In the genomic region with DNA sequence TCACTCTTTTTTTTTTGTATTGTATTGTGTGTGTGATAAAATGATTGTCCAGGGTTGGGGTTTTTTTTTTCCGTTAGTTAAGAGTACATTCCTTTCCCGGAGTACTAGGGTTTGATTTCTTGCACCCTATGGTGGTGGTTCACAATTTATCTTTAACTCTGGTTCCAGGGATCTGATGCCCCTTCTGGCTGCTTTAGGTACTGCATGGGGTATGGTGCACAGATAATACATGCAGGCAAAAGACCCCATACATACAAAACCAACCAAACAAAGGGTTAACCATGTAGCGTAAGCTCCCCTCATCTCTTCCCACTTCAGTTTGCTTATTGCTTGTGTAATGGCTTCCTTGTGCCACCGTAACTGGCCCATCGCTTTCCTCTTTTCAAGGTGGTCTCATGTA, we compare ENCODE assay signal across 7 mouse cellular contexts. TPM values are rescaled to one million over a fixed set of nuclear protein-coding genes. Genes with fewer than 3 reads are reported as not detected.
DNase-seq lines count a peak whose midpoint lies in the region; ATAC-seq and TF ChIP-seq lines count a peak whose summit lies in the region.

No protein-coding gene starts in this region.

- H3K36me3 ChIP-seq in intestine, postnatal 0 days (ENCODE audit: control insufficient read depth, insufficient read depth) = peaks cover 56% of the 10 kb centered on the region
- H3K36me3 ChIP-seq in intestine, embryonic 16.5 days (ENCODE audit: control insufficient read depth, insufficient read depth, low read length) = peaks cover 3% of the 10 kb centered on the region

- ATAC-seq in intestine, postnatal 0 days = no peak
- no peak for ATAC-seq in intestine, embryonic 16.5 days

- H3K9me3 ChIP-seq in intestine, postnatal 0 days (ENCODE audit: control insufficient read depth) = no peaks in the 10 kb centered on the region
- H3K9me3 ChIP-seq in intestine, embryonic 16.5 days (ENCODE audit: control insufficient read depth, low read length) = no peaks in the 10 kb centered on the region

- no peak overlapping the region for H3K9ac ChIP-seq in intestine, postnatal 0 days (ENCODE audit: low read depth, low read length)
- H3K9ac ChIP-seq in intestine, embryonic 16.5 days (ENCODE audit: low read depth, low read length) = no peak overlapping the region

- H3K4me3 ChIP-seq in intestine, postnatal 0 days (ENCODE audit: low read depth, low read length) = no peak overlapping the region
- no peak overlapping the region for H3K4me3 ChIP-seq in intestine, embryonic 16.5 days (ENCODE audit: low read length)

- TF ChIP-seq CTCF in intestine, postnatal 0 days (IDR thresholded peaks at IDR 0.05; ENCODE audit: low read depth) = peak; percentile 71

- H3K27ac ChIP-seq in intestine, postnatal 0 days (ENCODE audit: low read depth, low read length) = no peak overlapping the region
- no peak overlapping the region for H3K27ac ChIP-seq in intestine, embryonic 16.5 days (ENCODE audit: low read length)

- peak; percentile 75 for DNase-seq in CD4-positive, CD25-positive, alpha-beta regulatory T cell, adult 2 months (ENCODE audit: low read depth, low spot score)
- DNase-seq in ES-CJ7 (ENCODE audit: low read depth, low spot score) = peak; percentile 75
- DNase-seq in induced T-regulatory cell, adult 2 months (ENCODE audit: low read depth) = peak; percentile 82
- DNase-seq in natural killer cell, adult 2 months (ENCODE audit: low spot score in 2 of 2) = peak; percentile 21 to 56
- DNase-seq in frontal cortex, postnatal 10 days (ENCODE audit: low spot score in 2 of 2) = no peak

- H3K4me2 ChIP-seq in intestine, postnatal 0 days (replicated peaks; ENCODE audit: low read depth) = no peak overlapping the region
- no peak overlapping the region for H3K4me2 ChIP-seq in intestine, embryonic 16.5 days (ENCODE audit: low read depth, low read length)

- WGBS in intestine, postnatal 0 days = 88% methylated on average over 5 of the region's 5 CpGs
- 93% methylated on average over 5 of the region's 5 CpGs for WGBS in intestine, embryonic 16.5 days

- no peaks in the 10 kb centered on the region for H3K27me3 ChIP-seq in intestine, postnatal 0 days (replicated peaks; ENCODE audit: control insufficient read depth, insufficient read depth, low read length)
- no peaks in the 10 kb centered on the region for H3K27me3 ChIP-seq in intestine, embryonic 16.5 days (replicated peaks; ENCODE audit: control insufficient read depth, insufficient read depth, low read length)

- H3K4me1 ChIP-seq in intestine, postnatal 0 days (replicated peaks; ENCODE audit: control insufficient read depth, insufficient read depth, low read length) = 0 out of 2 replicates have a peak, but pooled peaks cover 2% of the 10 kb centered on the region
- peaks cover 10% of the 10 kb centered on the region for H3K4me1 ChIP-seq in intestine, embryonic 16.5 days (ENCODE audit: control insufficient read depth, insufficient read depth, low read length)

RNA-seq across cellular contexts. Expression of a gene that starts 10.7 kb away (rescaled TPM):
- 13.2 and 15.0 TPM in 2 replicates for polyA plus RNA-seq in intestine, postnatal 0 days (2015; fragmentation: Nextera tagmentation; extraction: Ambion mirVana)
- polyA plus RNA-seq in intestine, embryonic 16.5 days (2015; fragmentation: Nextera tagmentation; extraction: Ambion mirVana) = 20.1 and 21.5 TPM in 2 replicates

RNA-seq across cellular contexts. Expression of a gene that starts 33.9 kb away (rescaled TPM):
- polyA plus RNA-seq in intestine, postnatal 0 days (2015; fragmentation: Nextera tagmentation; extraction: Ambion mirVana) = 11.8 and 12.3 TPM in 2 replicates
- 30.9 and 32.6 TPM in 2 replicates for polyA plus RNA-seq in intestine, embryonic 16.5 days (2015; fragmentation: Nextera tagmentation; extraction: Ambion mirVana)

RNA-seq across cellular contexts. Expression of a gene that starts 34.0 kb away (rescaled TPM):
- 18.7 and 20.3 TPM in 2 replicates for polyA plus RNA-seq in intestine, postnatal 0 days (2015; fragmentation: Nextera tagmentation; extraction: Ambion mirVana)
- 43.4 and 44.0 TPM in 2 replicates for polyA plus RNA-seq in intestine, embryonic 16.5 days (2015; fragmentation: Nextera tagmentation; extraction: Ambion mirVana)

Comparison
In these comparisons a context has a peak if more than half of its experiments do, and no peak if none do; other contexts are left out.
1. DNase-seq: peak in CD4-positive, CD25-positive, alpha-beta regulatory T cell, adult 2 months (single experiment), ES-CJ7 (single experiment), induced T-regulatory cell, adult 2 months (single experiment) and natural killer cell, adult 2 months (2 of 2); none in frontal cortex, postnatal 10 days (0 of 2).